Mouse (Mus musculus): Measurements from ENCODE around the gene Dnph1. TPM values are rescaled to one million over a fixed set of nuclear protein-coding genes. Genes with fewer than 3 reads are reported as not detected.

Gene Dnph1
- not detected for total RNA-seq (2023)

GRCm38 (mm10) chr17:46496623-46497434 is at the start of gene Dnph1:
Dnph1 (plus strand) TSS chr17:46496711.

GRCm38 (mm10) chr17:46487431-46487830 is 9.1 kb upstream of the Dnph1 start, which contains the start of gene Ttbk1:
Ttbk1 (minus strand) TSS chr17:46487675.

GRCm38 (mm10) chr17:46545813-46546564 is 49.5 kb downstream of the Dnph1 start, which contains the start of gene Cul9:
Cul9 (minus strand) TSS chr17:46546388.

Other genes with a start within 250 kb of the Dnph1 start
- gene Polr1c, start 248.7 kb upstream of the Dnph1 start, total RNA-seq (2023) = 10 to 100 TPM; 55.1 to 63.8 TPM
- gene Yipf3, start 248.6 kb upstream of the Dnph1 start, total RNA-seq (2023) = 10 to 100 TPM; 69.4 to 79.0 TPM
- 1 to 10 TPM; 1.7 to 1.9 TPM for gene Lrrc73, start 243.2 kb upstream of the Dnph1 start, total RNA-seq (2023)
- gene Tjap1, start 213.7 kb upstream of the Dnph1 start, total RNA-seq (2023) = 10 to 100 TPM; 58.8 to 59.3 TPM
- gene Dlk2, start 199.3 kb upstream of the Dnph1 start, total RNA-seq (2023) = not detected
- 10 to 100 TPM; 14.6 to 15.8 TPM for gene Abcc10, start 168.4 kb upstream of the Dnph1 start, total RNA-seq (2023)
- gene Zfp318, start 113.0 kb upstream of the Dnph1 start, total RNA-seq (2023) = 100 to 1,000 TPM; 305 to 314 TPM
- 1 to 10 TPM; 7.9 to 8.9 TPM for gene Crip3, start 67.8 kb upstream of the Dnph1 start, total RNA-seq (2023)
- not detected for gene Slc22a7, start 58.3 kb upstream of the Dnph1 start, total RNA-seq (2023)
- gene Ttbk1, start 9.0 kb upstream of the Dnph1 start, total RNA-seq (2023) = 1 to 10 TPM; 3.9 to 4.7 TPM
- gene Cul9, start 49.7 kb downstream of the Dnph1 start, total RNA-seq (2023) = 10 to 100 TPM; 19.9 to 21.4 TPM
- 10 to 100 TPM; 84.9 to 85.5 TPM for gene Srf, start 59.5 kb downstream of the Dnph1 start, total RNA-seq (2023)
- gene Ptk7, start 132.8 kb downstream of the Dnph1 start, total RNA-seq (2023) = under 1 TPM in 1 of 2 experiments, not detected in 1; 0.15 TPM
- 10 to 100 TPM; 20.3 to 21.3 TPM for gene Klc4, start 149.3 kb downstream of the Dnph1 start, total RNA-seq (2023)
- 10 to 100 TPM; 31.3 to 41.2 TPM for gene Mrpl2, start 149.5 kb downstream of the Dnph1 start, total RNA-seq (2023)
- gene Cul7, start 153.6 kb downstream of the Dnph1 start, total RNA-seq (2023) = 10 to 100 TPM in 1 of 2 experiments, 1 to 10 TPM in 1; 8.5 to 10.4 TPM
- 10 to 100 TPM; 22.2 to 28.0 TPM for gene Rrp36, start 177.6 kb downstream of the Dnph1 start, total RNA-seq (2023)
- 10 to 100 TPM; 55.1 to 57.7 TPM for gene Mea1, start 182.1 kb downstream of the Dnph1 start, total RNA-seq (2023)
- gene Klhdc3, start 184.2 kb downstream of the Dnph1 start, total RNA-seq (2023) = 10 to 100 TPM; 51.1 to 51.6 TPM
- gene Ppp2r5d, start 208.4 kb downstream of the Dnph1 start, total RNA-seq (2023) = 10 to 100 TPM; 36.6 to 39.9 TPM
- 10 to 100 TPM; 37.4 to 42.4 TPM for gene Pex6, start 214.8 kb downstream of the Dnph1 start, total RNA-seq (2023)
- gene Gnmt, start 232.5 kb downstream of the Dnph1 start, total RNA-seq (2023) = 1 to 10 TPM; 7.4 to 9.9 TPM

All from B cell, adult 67 days (primary cell).